Mouse (Mus musculus) midbrain, embryonic 10.5 days (tissue): ENCODE data around the gene Spocd1. TPM values are rescaled to one million over a fixed set of nuclear protein-coding genes. Genes with fewer than 3 reads are reported as not detected.

Experiments used
- DNase-seq: peaks from one replicate; pipeline ENCODE4 v3.0.0-alpha.2; 2017; ENCODE audit warnings: low spot score
- H3K27ac ChIP-seq: fragments of 300-500 bp; sonication (generic); replicated peaks from 2 replicates; pipeline ENCODE4 v1.5.1; 2016; ENCODE audit warnings: mild to moderate bottlenecking
- H3K27me3 ChIP-seq: fragments of 300-500 bp; sonication (generic); 2 replicates; pipeline ENCODE4 v1.6.1; 2016; ENCODE audit warnings: low read depth, mild to moderate bottlenecking; ENCODE audit not compliant: poor library complexity, severe bottlenecking
- H3K36me3 ChIP-seq: fragments of 300-500 bp; sonication (generic); 2 replicates; pipeline ENCODE4 v1.6.1; 2016; ENCODE audit warnings: mild to moderate bottlenecking, moderate library complexity
- H3K4me1 ChIP-seq: fragments of 300-500 bp; sonication (generic); 2 replicates; pipeline ENCODE4 v1.6.1; 2016
- H3K4me3 ChIP-seq: fragments of 300-500 bp; sonication (generic); 2 replicates; pipeline ENCODE4 v1.5.1; 2016; ENCODE audit warnings: mild to moderate bottlenecking, moderate library complexity
- H3K9me3 ChIP-seq: fragments of 300-500 bp; sonication (generic); replicated peaks from 2 replicates; pipeline ENCODE4 v1.6.1; 2016; ENCODE audit warnings: mild to moderate bottlenecking
- WGBS: fragments of 180-500 bp; shearing (Covaris S2); methylation state at CpG from one replicate; pipeline ENCODE4 v1.1.7; 2016; 5-methylcytosine and 5-hydroxymethylcytosine counted together
- polyA plus RNA-seq: library from polyadenylated mRNA; unstranded; fragments of >200 nt; fragmentation: Nextera tagmentation; extraction: Ambion mirVana; gene quantifications from 2 replicates; pipeline ENCODE4 v1.2.1, GENCODE M21; 2016

The Spocd1 gene
- polyA plus RNA-seq, 1 experiment from 2014 or later, result not detected

DNA sequence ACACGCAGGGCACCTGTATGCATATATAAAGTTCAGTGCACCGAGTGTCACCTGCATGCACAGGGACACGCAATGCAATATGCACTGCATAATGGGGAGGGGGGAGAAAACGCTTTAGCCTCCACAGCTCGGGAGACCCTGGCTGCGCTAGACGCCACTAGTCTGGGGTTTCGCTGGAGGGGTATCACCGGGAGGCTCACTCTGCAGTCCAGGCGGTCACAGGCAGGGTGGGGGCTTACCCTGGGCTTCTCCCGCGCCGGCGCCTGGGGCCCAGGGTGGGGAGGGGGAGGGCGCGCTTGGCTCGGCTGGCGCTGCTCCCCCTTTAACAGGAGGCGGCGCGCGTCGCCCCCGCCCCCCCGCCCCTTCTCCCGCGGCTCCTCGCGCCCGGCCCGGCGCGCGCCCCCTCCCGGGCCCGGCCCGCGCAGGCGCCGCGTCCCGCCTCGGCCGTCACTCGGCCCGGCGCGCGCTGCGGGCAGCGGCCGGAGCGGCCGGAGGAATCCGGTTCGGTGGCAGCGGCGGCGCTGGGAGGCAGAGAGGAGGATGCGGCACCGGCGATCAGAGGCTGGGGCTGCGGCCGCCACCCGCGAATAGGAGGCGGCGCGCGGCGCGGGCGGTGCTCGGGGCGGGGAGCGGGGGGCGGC, 55.5 kb downstream of the Spocd1 start, which contains the start of gene Adgrb2:
Gene Adgrb2 (plus strand): TSS at position 450 of the 641 bp plus-strand sequence.
- Histone ChIP-seq H3K27me3 (peaks cover 96% of the 10 kb centered on the region), H3K4me1 (peaks cover 84% of the 10 kb centered on the region), H3K36me3 (no peaks in the 10 kb centered on the region), H3K4me3 (peak within 1 kb of the TSS; percentile 76), H3K9me3 (no peaks in the 10 kb centered on the region), H3K27ac (peak within 1 kb of the TSS; percentile 83)
- DNase-seq, result peak; percentile 38
- WGBS, result under 1% methylated on average over 66 of the region's 77 CpGs

GRCm38 (mm10) chr4:129985161-129985670, 56.2 kb downstream of the Spocd1 start:
- peak; percentile 57 for DNase-seq
- WGBS, result 3% methylated on average over 47 of the region's 48 CpGs
- H3K4me1 ChIP-seq, result peaks cover 88% of the 10 kb centered on the region
- H3K9me3 ChIP-seq, result no peaks in the 10 kb centered on the region
- H3K27ac ChIP-seq, result peak overlapping the region; percentile 83
- H3K4me3 ChIP-seq, result peak overlapping the region; percentile 76
- peaks cover 96% of the 10 kb centered on the region for H3K27me3 ChIP-seq
- H3K36me3 ChIP-seq, result no peaks in the 10 kb centered on the region

DNA sequence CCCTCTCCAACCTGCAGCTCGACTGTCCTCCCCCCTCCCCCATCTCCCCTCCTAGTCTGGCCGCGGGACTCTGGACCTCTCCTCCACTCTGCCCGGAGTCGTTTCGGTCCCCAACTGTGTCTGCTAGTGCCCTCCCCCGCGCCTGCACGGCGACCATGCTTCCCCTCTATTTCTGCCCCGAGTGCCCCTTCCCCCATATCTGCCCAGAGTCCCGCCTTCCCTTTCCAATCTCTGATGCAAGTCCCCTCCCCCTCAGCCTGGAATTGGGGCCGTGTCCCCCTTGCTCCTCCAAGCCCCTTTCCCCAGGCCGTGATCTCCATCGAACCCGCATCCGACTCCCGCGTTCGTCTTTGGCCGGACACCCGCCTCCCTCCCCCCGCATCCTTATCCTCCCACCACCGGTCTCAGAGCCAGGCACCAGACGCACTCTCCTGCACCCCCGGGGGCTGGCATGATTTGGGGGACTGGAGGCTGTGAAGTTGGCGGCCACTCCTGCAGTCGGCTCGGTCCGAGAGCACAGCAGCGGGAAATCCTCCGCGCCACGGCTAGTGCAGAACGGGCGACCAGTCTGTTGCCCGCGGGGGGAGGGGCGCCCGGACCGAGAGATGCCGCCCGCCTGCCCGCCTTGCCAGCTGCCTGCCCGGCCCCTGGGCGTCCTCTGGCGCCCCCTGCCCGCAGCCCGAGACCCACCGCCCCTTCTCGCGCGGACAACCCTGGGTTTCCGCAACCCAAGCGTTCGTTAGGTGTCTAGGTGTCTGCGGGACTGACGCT, 56.8 kb downstream of the Spocd1 start:
- Histone ChIP-seq H3K4me1 (peaks cover 82% of the 10 kb centered on the region), H3K4me3 (peak overlapping the region; percentile 76), H3K27ac (peak overlapping the region; percentile 83), H3K9me3 (no peaks in the 10 kb centered on the region), H3K36me3 (no peaks in the 10 kb centered on the region), H3K27me3 (peaks cover 96% of the 10 kb centered on the region)
- peak; percentile 77 for DNase-seq
- WGBS, result under 1% methylated on average over 58 of the region's 58 CpGs

- H3K4me3 ChIP-seq, result peak overlapping the region; percentile 65
- no peaks in the 10 kb centered on the region for H3K9me3 ChIP-seq
- peaks cover 10% of the 10 kb centered on the region; the same call in 1 of the 2 replicates for H3K36me3 ChIP-seq
- under 1% methylated on average over 53 of the region's 53 CpGs for WGBS
- DNase-seq, result peak; percentile 78
- peak overlapping the region; percentile 85 for H3K27ac ChIP-seq
- H3K27me3 ChIP-seq, result peaks cover 84% of the 10 kb centered on the region
- H3K4me1 ChIP-seq, result peaks cover 64% of the 10 kb centered on the region
Measured at GRCm38 (mm10) chr4:129987825-129988504, 58.9 kb downstream of the Spocd1 start.

DNA sequence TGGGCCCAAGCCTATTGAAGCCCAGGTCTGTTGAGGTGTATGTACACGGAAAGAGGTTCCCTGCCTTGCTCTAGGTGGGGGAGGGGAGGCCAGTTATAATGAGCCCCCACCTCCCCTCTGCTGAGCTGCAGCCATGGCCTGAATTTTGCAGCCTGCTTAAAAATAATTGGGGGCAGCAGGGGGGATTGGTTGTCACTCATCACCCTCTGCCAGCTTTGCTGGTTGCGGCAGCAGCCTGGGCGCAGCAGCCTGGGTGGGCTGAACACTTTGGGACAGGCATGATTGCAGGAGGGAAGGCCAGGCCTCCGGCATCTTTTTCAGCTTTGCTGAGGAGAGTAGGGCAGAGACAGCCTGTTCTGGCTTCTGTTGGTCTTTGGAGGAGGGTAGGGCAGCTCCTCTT, 60.9 kb downstream of the Spocd1 start:
- no peaks in the 10 kb centered on the region for H3K9me3 ChIP-seq
- DNase-seq, result no peak
- no peak overlapping the region for H3K4me3 ChIP-seq
- peaks cover 16% of the 10 kb centered on the region; the same call in 1 of the 2 replicates for H3K36me3 ChIP-seq
- H3K4me1 ChIP-seq, result peaks cover 51% of the 10 kb centered on the region
- WGBS, result 81% methylated on average over 4 of the region's 4 CpGs
- H3K27ac ChIP-seq, result no peak overlapping the region
- peaks cover 74% of the 10 kb centered on the region for H3K27me3 ChIP-seq

GRCm38 (mm10) chr4:129992720-129993119, 63.7 kb downstream of the Spocd1 start:
- Histone ChIP-seq H3K36me3 (peaks cover 16% of the 10 kb centered on the region; the same call in 1 of the 2 replicates), H3K9me3 (no peaks in the 10 kb centered on the region), H3K27ac (no peak overlapping the region), H3K27me3 (peaks cover 47% of the 10 kb centered on the region), H3K4me3 (no peak overlapping the region), H3K4me1 (peaks cover 24% of the 10 kb centered on the region)
- WGBS, result 85% methylated on average over 16 of the region's 16 CpGs
- DNase-seq, result no peak

DNA sequence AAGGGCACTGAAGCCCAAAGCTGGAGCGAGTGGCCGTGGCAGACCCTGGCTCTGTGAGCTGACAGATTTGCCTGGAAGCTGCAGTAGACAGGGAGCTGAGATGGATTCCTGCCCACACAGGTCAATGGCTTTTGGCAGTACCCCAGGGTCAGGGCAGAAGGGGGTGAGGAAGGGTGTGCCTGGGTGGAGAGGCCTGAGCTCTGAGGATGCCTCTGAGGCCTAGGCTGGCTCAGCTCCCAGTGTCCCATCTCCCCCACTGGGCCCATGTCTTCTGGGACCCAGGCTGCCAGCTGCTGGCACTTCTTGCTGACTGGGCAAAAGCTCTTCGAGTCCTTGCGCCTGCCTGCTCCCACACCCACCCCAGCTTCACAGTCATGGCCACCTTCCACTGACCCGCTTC, 64.2 kb downstream of the Spocd1 start:
- peaks cover 19% of the 10 kb centered on the region for H3K4me1 ChIP-seq
- peaks cover 46% of the 10 kb centered on the region for H3K27me3 ChIP-seq
- no peak for DNase-seq
- H3K9me3 ChIP-seq, result no peaks in the 10 kb centered on the region
- no peak overlapping the region for H3K27ac ChIP-seq
- H3K36me3 ChIP-seq, result peaks cover 16% of the 10 kb centered on the region; the same call in 1 of the 2 replicates
- H3K4me3 ChIP-seq, result no peak overlapping the region
- 96% methylated on average over 5 of the region's 5 CpGs for WGBS

- WGBS, result 91% methylated on average over 16 of the region's 16 CpGs
- H3K27me3 ChIP-seq, result peaks cover 46% of the 10 kb centered on the region
Measured at GRCm38 (mm10) chr4:129993944-129994695, 65.1 kb downstream of the Spocd1 start.

GRCm38 (mm10) chr4:129994728-129995127, 65.7 kb downstream of the Spocd1 start:
- Histone ChIP-seq H3K27ac (no peak overlapping the region), H3K9me3 (no peaks in the 10 kb centered on the region), H3K27me3 (peaks cover 46% of the 10 kb centered on the region), H3K36me3 (peaks cover 16% of the 10 kb centered on the region; the same call in 1 of the 2 replicates), H3K4me3 (no peak overlapping the region), H3K4me1 (peaks cover 14% of the 10 kb centered on the region; the same call in 1 of the 2 replicates)
- DNase-seq, result no peak
- WGBS, result 94% methylated on average over 5 of the region's 5 CpGs

More at GRCm38 (mm10) chr4:129993944-129994695, 65.1 kb downstream of the Spocd1 start:
- H3K27ac ChIP-seq, result no peak overlapping the region
- H3K4me3 ChIP-seq, result no peak overlapping the region
- H3K4me1 ChIP-seq, result peaks cover 14% of the 10 kb centered on the region; the same call in 1 of the 2 replicates
- no peaks in the 10 kb centered on the region for H3K9me3 ChIP-seq
- peaks cover 16% of the 10 kb centered on the region; the same call in 1 of the 2 replicates for H3K36me3 ChIP-seq
- no peak for DNase-seq

DNA sequence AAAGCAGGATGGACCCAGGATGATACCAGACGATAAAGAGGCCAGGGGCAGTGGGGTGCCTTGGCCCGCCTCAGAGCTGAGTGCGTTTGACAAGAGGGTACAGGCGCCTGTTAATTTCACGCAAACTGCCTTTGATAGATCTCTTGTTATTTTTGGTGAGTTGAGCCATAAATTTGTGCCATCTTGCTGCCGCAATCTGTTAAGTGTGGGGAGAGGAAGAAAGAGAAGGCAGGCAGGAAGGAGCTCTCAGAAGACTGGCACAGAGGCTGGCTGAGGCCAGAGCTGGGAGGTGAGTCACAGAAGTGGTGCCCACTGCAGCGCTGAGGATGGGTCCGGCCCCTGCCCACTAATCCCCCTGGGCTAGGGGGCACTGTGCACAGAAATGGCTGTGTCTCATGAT, 66.2 kb downstream of the Spocd1 start:
- DNase-seq, result no peak
- Histone ChIP-seq H3K4me3 (no peak overlapping the region), H3K4me1 (peaks cover 9% of the 10 kb centered on the region; the same call in 1 of the 2 replicates), H3K27ac (no peak overlapping the region), H3K27me3 (peaks cover 40% of the 10 kb centered on the region), H3K9me3 (no peaks in the 10 kb centered on the region), H3K36me3 (peaks cover 16% of the 10 kb centered on the region; the same call in 1 of the 2 replicates)
- WGBS, result 90% methylated on average over 8 of the region's 8 CpGs

DNA sequence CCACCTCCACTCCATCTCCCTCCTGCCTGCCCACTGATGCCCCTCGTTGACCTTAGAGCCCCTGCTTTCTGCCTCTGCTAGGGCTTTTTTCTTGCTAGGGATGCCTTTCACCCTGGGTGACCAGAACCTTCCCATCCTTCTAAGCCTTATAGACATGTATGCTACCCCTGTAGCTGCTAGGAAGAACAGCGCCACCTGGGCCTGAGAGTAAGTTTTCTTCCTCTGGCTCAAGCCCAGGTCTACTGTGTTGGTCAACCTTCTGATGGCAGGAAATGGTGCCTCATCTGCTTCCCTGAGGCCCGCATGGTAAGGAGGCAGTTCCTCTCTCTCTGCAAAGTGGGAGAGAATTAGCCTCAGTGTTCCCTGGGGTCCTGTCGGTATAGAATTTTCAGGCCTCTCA, 67.0 kb downstream of the Spocd1 start:
- peaks cover 9% of the 10 kb centered on the region; the same call in 1 of the 2 replicates for H3K4me1 ChIP-seq
- no peak overlapping the region for H3K4me3 ChIP-seq
- no peaks in the 10 kb centered on the region for H3K9me3 ChIP-seq
- no peak for DNase-seq
- peaks cover 33% of the 10 kb centered on the region for H3K27me3 ChIP-seq
- 77% methylated on average over 4 of the region's 4 CpGs for WGBS
- H3K27ac ChIP-seq, result no peak overlapping the region
- H3K36me3 ChIP-seq, result peaks cover 16% of the 10 kb centered on the region; the same call in 1 of the 2 replicates
